Mouse (Mus musculus): ENCODE results near the gene Try10. TPM values are rescaled to one million over a fixed set of nuclear protein-coding genes. Genes with fewer than 3 reads are reported as not detected.

The Try10 gene
- total RNA-seq (2023) = not detected

GRCm38 (mm10) chr6:41353932-41354331, at the start of gene Try10:
Gene Try10 (plus strand): TSS chr6:41354105.

DNA sequence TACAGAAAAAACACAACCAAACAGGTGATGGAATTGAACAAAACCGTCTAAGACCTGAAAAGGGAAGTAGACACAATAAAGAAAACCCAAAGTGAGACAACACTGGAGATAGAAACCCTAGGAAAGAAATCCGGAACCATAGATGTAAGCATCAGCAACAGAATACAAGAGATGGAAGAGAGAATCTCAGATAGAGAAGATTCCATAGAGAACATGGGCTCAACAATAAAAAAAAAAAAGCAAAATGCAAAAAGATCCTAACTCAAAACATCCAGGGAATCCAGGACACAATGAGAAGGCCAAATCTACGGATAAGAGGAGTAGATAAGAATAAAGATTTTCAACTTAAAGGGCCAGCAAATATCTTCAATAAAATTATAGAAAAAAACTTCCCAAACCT, 37.2 kb upstream of the Try10 start, which contains the start of gene Try5:
Gene Try5 (minus strand): TSS at position 101 of the 400 bp plus-strand sequence.

DNA sequence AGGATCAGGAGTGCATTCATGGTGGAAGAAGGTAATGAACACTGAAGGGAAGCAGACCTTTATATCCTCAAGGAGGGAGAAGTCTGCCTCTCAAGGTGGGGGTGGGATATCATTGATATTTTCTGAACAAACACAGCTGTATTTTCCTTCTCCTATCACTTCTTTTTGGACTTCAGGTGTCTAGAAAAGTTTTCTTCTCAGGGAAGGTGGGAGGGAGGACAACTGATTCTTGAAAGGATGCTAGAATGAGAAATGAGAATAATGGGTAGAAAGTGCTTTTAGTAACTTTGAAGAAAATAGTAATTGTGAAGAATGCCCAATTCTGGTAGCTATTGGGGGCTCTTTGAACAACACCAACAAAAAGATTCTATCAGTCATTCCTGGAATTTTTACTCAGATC, 23.7 kb downstream of the Try10 start, which contains the start of gene Prss3:
Gene Prss3 (minus strand): TSS at position 101 of the 400 bp plus-strand sequence.

DNA sequence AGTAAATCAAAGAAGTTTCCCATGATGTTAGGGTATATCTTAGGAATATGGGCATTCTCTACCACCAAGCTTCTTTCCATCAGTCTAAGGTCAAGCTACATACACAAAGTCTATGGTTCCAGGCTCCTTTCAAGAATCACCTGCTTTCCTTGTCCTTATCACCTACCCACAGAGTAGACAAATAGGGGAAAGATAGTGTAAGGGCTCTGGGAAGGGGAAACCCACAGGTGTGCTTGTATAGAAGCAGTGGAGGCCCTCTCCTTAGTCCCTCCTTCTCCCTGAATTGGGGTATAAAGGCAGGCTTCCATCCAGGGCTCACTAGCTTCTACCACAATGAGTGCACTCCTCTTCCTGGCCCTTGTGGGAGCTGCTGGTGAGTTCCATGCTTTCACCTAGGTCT, 38.2 kb downstream of the Try10 start, which contains the start of gene Gm5771:
Gene Gm5771 (plus strand): TSS at position 301 of the 400 bp plus-strand sequence.

Other genes starting within 250 kb of the Try10 start
- gene Try4, start 51.8 kb upstream of the Try10 start, total RNA-seq (2023) = 1.5 TPM
- 1.8 TPM for gene Try5, start 37.3 kb upstream of the Try10 start, total RNA-seq (2023)
- not detected for gene Prss3, start 23.6 kb downstream of the Try10 start, total RNA-seq (2023)
- gene Gm5771, start 38.3 kb downstream of the Try10 start, total RNA-seq (2023) = not detected
- not detected for gene Gm10334, start 92.0 kb downstream of the Try10 start, total RNA-seq (2023)
- gene Prss1, start 104.8 kb downstream of the Try10 start, total RNA-seq (2023) = not detected
- not detected for gene Prss2, start 167.7 kb downstream of the Try10 start, total RNA-seq (2023)

Data from CD4-positive naive resting alpha-beta T cell, adult 76 days (primary cell).